Mouse (Mus musculus): Measurements from ENCODE around the gene Tgoln1. TPM values are rescaled to one million over a fixed set of nuclear protein-coding genes. Genes with fewer than 3 reads are reported as not detected.
A peak's percentile ranks its signal among the peaks of the same experiment; 100 is the strongest.

The Tgoln1 gene
- polyA plus RNA-seq, 1 experiment from 2014 or later, result 29.1 TPM

GRCm38 (mm10) chr6:72623661-72624402, 7.0 kb upstream of the Tgoln1 start:
- no peaks in the 10 kb centered on the region for H3K9me3 ChIP-seq
- 86% methylated on average over 8 of the region's 8 CpGs for WGBS
- peaks cover 28% of the 10 kb centered on the region for H3K36me3 ChIP-seq
- H3K4me3 ChIP-seq, result no peak overlapping the region
- no peak for DNase-seq (ENCODE audit: low spot score)
- H3K27ac ChIP-seq, result no peak overlapping the region
- no peaks in the 10 kb centered on the region for H3K27me3 ChIP-seq (ENCODE audit: insufficient read depth, poor library complexity, severe bottlenecking)
- 0 out of 2 replicates have a peak, but pooled peaks cover 7% of the 10 kb centered on the region for H3K4me1 ChIP-seq

- no peaks in the 10 kb centered on the region for H3K9me3 ChIP-seq
- no peak overlapping the region for H3K4me3 ChIP-seq
- DNase-seq (ENCODE audit: low spot score), result no peak
- no peaks in the 10 kb centered on the region for H3K27me3 ChIP-seq (ENCODE audit: insufficient read depth, poor library complexity, severe bottlenecking)
- H3K36me3 ChIP-seq, result peaks cover 22% of the 10 kb centered on the region
- 40% methylated on average over 3 of the region's 3 CpGs for WGBS
- H3K4me1 ChIP-seq, result 0 out of 2 replicates have a peak, but pooled peaks cover 7% of the 10 kb centered on the region
- H3K27ac ChIP-seq, result no peak overlapping the region
Observed at GRCm38 (mm10) chr6:72622917-72623316, 6.1 kb upstream of the Tgoln1 start.

- no peak overlapping the region for H3K4me3 ChIP-seq
- peaks cover 12% of the 10 kb centered on the region for H3K4me1 ChIP-seq
- H3K36me3 ChIP-seq, result 0 out of 2 replicates have a peak, but pooled peaks cover 4% of the 10 kb centered on the region
- no peaks in the 10 kb centered on the region for H3K9me3 ChIP-seq
- 49% methylated on average over 5 of the region's 5 CpGs for WGBS
- no peak for DNase-seq (ENCODE audit: low spot score)
- no peak overlapping the region for H3K27ac ChIP-seq
- H3K27me3 ChIP-seq (ENCODE audit: insufficient read depth, poor library complexity, severe bottlenecking), result no peaks in the 10 kb centered on the region
Observed at GRCm38 (mm10) chr6:72620920-72621319, 4.1 kb upstream of the Tgoln1 start.

GRCm38 (mm10) chr6:72619734-72620532, 3.1 kb upstream of the Tgoln1 start:
- H3K27ac ChIP-seq, result peak overlapping the region; percentile 42; the same call in 1 of the 2 replicates
- 39% methylated on average over 12 of the region's 12 CpGs for WGBS
- no peak for DNase-seq (ENCODE audit: low spot score)
- no peak overlapping the region for H3K4me3 ChIP-seq
- no peaks in the 10 kb centered on the region for H3K36me3 ChIP-seq
- H3K9me3 ChIP-seq, result no peaks in the 10 kb centered on the region
- H3K27me3 ChIP-seq (ENCODE audit: insufficient read depth, poor library complexity, severe bottlenecking), result no peaks in the 10 kb centered on the region
- peaks cover 21% of the 10 kb centered on the region for H3K4me1 ChIP-seq

- H3K4me3 ChIP-seq, result peak overlapping the region; percentile 86
- H3K9me3 ChIP-seq, result no peaks in the 10 kb centered on the region
- H3K4me1 ChIP-seq, result peaks cover 30% of the 10 kb centered on the region
- no peak for DNase-seq (ENCODE audit: low spot score)
- peak overlapping the region; percentile 92 for H3K27ac ChIP-seq
- H3K36me3 ChIP-seq, result peaks cover 31% of the 10 kb centered on the region
- H3K27me3 ChIP-seq (ENCODE audit: insufficient read depth, poor library complexity, severe bottlenecking), result no peaks in the 10 kb centered on the region
- WGBS, result 22% methylated on average over 25 of the region's 25 CpGs
Observed at GRCm38 (mm10) chr6:72615561-72616375, 1.0 kb downstream of the Tgoln1 start.

GRCm38 (mm10) chr6:72615151-72615550, 1.6 kb downstream of the Tgoln1 start:
- H3K27ac ChIP-seq, result no peak overlapping the region
- no peaks in the 10 kb centered on the region for H3K9me3 ChIP-seq
- peaks cover 28% of the 10 kb centered on the region for H3K4me1 ChIP-seq
- H3K36me3 ChIP-seq, result peaks cover 36% of the 10 kb centered on the region
- H3K27me3 ChIP-seq (ENCODE audit: insufficient read depth, poor library complexity, severe bottlenecking), result no peaks in the 10 kb centered on the region
- H3K4me3 ChIP-seq, result peak overlapping the region; percentile 86
- WGBS, result 59% methylated on average over 2 of the region's 2 CpGs
- no peak for DNase-seq (ENCODE audit: low spot score)

GRCm38 (mm10) chr6:72610261-72610660, 6.5 kb downstream of the Tgoln1 start:
- WGBS, result 71% methylated on average over 4 of the region's 4 CpGs
- no peak overlapping the region for H3K4me3 ChIP-seq
- peaks cover 12% of the 10 kb centered on the region for H3K4me1 ChIP-seq
- no peak overlapping the region for H3K27ac ChIP-seq
- peaks cover 72% of the 10 kb centered on the region for H3K36me3 ChIP-seq
- DNase-seq (ENCODE audit: low spot score), result no peak
- no peaks in the 10 kb centered on the region for H3K27me3 ChIP-seq (ENCODE audit: insufficient read depth, poor library complexity, severe bottlenecking)
- H3K9me3 ChIP-seq, result no peaks in the 10 kb centered on the region

- no peaks in the 10 kb centered on the region for H3K4me1 ChIP-seq
- no peak overlapping the region for H3K4me3 ChIP-seq
- no peak overlapping the region for H3K27ac ChIP-seq
- DNase-seq (ENCODE audit: low spot score), result no peak
- H3K36me3 ChIP-seq, result peaks cover 76% of the 10 kb centered on the region
- H3K27me3 ChIP-seq (ENCODE audit: insufficient read depth, poor library complexity, severe bottlenecking), result no peaks in the 10 kb centered on the region
- WGBS, result 91% methylated on average over 4 of the region's 4 CpGs
- no peaks in the 10 kb centered on the region for H3K9me3 ChIP-seq
Observed at GRCm38 (mm10) chr6:72608662-72609184, 8.1 kb downstream of the Tgoln1 start.

- peaks cover 69% of the 10 kb centered on the region for H3K36me3 ChIP-seq
- no peaks in the 10 kb centered on the region for H3K4me1 ChIP-seq
- 86% methylated on average over 5 of the region's 5 CpGs for WGBS
- no peaks in the 10 kb centered on the region for H3K9me3 ChIP-seq
- no peak overlapping the region for H3K27ac ChIP-seq
- DNase-seq (ENCODE audit: low spot score), result no peak
- H3K27me3 ChIP-seq (ENCODE audit: insufficient read depth, poor library complexity, severe bottlenecking), result no peaks in the 10 kb centered on the region
- H3K4me3 ChIP-seq, result no peak overlapping the region
Observed at GRCm38 (mm10) chr6:72607676-72608075, 9.1 kb downstream of the Tgoln1 start.

- Histone ChIP-seq H3K36me3 (peaks cover 66% of the 10 kb centered on the region), H3K4me1 (no peaks in the 10 kb centered on the region), H3K9me3 (no peaks in the 10 kb centered on the region), H3K27ac (no peak overlapping the region), H3K4me3 (no peak overlapping the region), H3K27me3 (ENCODE audit: insufficient read depth, poor library complexity, severe bottlenecking) (no peaks in the 10 kb centered on the region)
- 89% methylated on average over 4 of the region's 4 CpGs for WGBS
- no peak for DNase-seq (ENCODE audit: low spot score)
Observed at GRCm38 (mm10) chr6:72607060-72607459, 9.7 kb downstream of the Tgoln1 start.

- no peaks in the 10 kb centered on the region for H3K27me3 ChIP-seq (ENCODE audit: insufficient read depth, poor library complexity, severe bottlenecking)
- H3K4me3 ChIP-seq, result no peak overlapping the region
- DNase-seq (ENCODE audit: low spot score), result no peak
- 82% methylated on average over 2 of the region's 2 CpGs for WGBS
- H3K9me3 ChIP-seq, result no peaks in the 10 kb centered on the region
- no peaks in the 10 kb centered on the region for H3K4me1 ChIP-seq
- no peak overlapping the region for H3K27ac ChIP-seq
- peaks cover 38% of the 10 kb centered on the region for H3K36me3 ChIP-seq
Observed at GRCm38 (mm10) chr6:72604066-72604465, 12.7 kb downstream of the Tgoln1 start.

GRCm38 (mm10) chr6:72601732-72602131, 15.1 kb downstream of the Tgoln1 start:
- Histone ChIP-seq H3K4me1 (peaks cover 12% of the 10 kb centered on the region), H3K9me3 (no peaks in the 10 kb centered on the region), H3K36me3 (peaks cover 24% of the 10 kb centered on the region), H3K27me3 (ENCODE audit: insufficient read depth, poor library complexity, severe bottlenecking) (no peaks in the 10 kb centered on the region), H3K27ac (no peak overlapping the region), H3K4me3 (no peak overlapping the region)
- peak; percentile 85 for DNase-seq (ENCODE audit: low spot score)
- 43% methylated on average over 1 of the region's 1 CpGs for WGBS

All from heart, embryonic 10.5 days (tissue).